ENCODE assay signal across 18 mouse cellular contexts in genomic region chr6:90319475-90320191, GRCm38 (mm10). TPM values are rescaled to one million over a fixed set of nuclear protein-coding genes. Genes with fewer than 3 reads are reported as not detected.
DNase-seq lines count a peak whose midpoint lies in the region; ATAC-seq lines count a peak whose summit lies in the region.
"Had no signal": no experiment of that assay in that cellular context is flagged by ENCODE, and none has a peak within 500 bp of the region (broad histone marks: within the 10 kb centered on the region; RNA-seq: fewer than 3 reads in every experiment).

No protein-coding gene starts in this region.

- 66% methylated on average over 7 of the region's 7 CpGs for whole genome bisulfite sequencing in heart, embryonic 12.5 days

- no peaks in the 10 kb centered on the region for H3K4me1 ChIP-seq in heart, embryonic 12.5 days (replicated peaks)
- H3K4me1 ChIP-seq: embryonic facial prominence, embryonic 12.5 days had no signal

- 0 out of 2 replicates have a peak, but pooled peaks cover 7% of the 10 kb centered on the region for H3K9me3 ChIP-seq in heart, embryonic 12.5 days (replicated peaks)
- H3K9me3 ChIP-seq: embryonic facial prominence, embryonic 12.5 days had no signal

- H3K27ac ChIP-seq in heart, embryonic 12.5 days (ENCODE audit: poor library complexity, severe bottlenecking), result no peak overlapping the region
- H3K27ac ChIP-seq: embryonic facial prominence, embryonic 12.5 days; hindbrain, embryonic 14.5 days had no signal

- DNase-seq in heart, adult 18-20 months, result peak; percentile 41 to 70
- peak; percentile 31 for DNase-seq in ovary, postnatal 14 days (ENCODE audit: low spot score)
- no peak for DNase-seq in ovary, postnatal 10 days (ENCODE audit: low spot score)
- DNase-seq in gastrocnemius, postnatal 14 days, result peak; percentile 32
- DNase-seq in urinary bladder, postnatal 36 days (ENCODE audit: low spot score in 2 of 2), result no peak
- no peak for DNase-seq in frontal cortex, postnatal 25 days (ENCODE audit: low spot score in 2 of 2)
- DNase-seq: adrenal gland, postnatal 14 days; cerebellum, adult 11-12 months; lung, postnatal 14 days; thymus, postnatal 25 days had no signal

- ATAC-seq in heart, embryonic 12.5 days (ENCODE audit: insufficient number of reproducible peaks, low FRiP score), result no peak
- ATAC-seq in megakaryocyte, adult 5-6 weeks (ENCODE audit: poor library complexity, severe bottlenecking), result peak; percentile 13; the same call in 1 of the 2 replicates

- intact Hi-C loops in gastrocnemius, postnatal 14 days (cut with DNase I; ENCODE audit: low total_unique reads), result loop anchor here (10.0 kb wide), 1 partner anchor 635 kb away; no protein-coding TSS in a partner anchor

- no peaks in the 10 kb centered on the region for H3K36me3 ChIP-seq in heart, embryonic 12.5 days
- H3K36me3 ChIP-seq: embryonic facial prominence, embryonic 12.5 days had no signal

- no peak overlapping the region for H3K9ac ChIP-seq in heart, embryonic 12.5 days
- H3K9ac ChIP-seq: embryonic facial prominence, embryonic 12.5 days; hindbrain, embryonic 14.5 days had no signal

- no peak overlapping the region for H3K4me2 ChIP-seq in heart, embryonic 12.5 days
- H3K4me2 ChIP-seq: embryonic facial prominence, embryonic 12.5 days; hindbrain, embryonic 14.5 days had no signal

- no peak overlapping the region for H3K4me3 ChIP-seq in heart, embryonic 12.5 days
- H3K4me3 ChIP-seq: embryonic facial prominence, embryonic 12.5 days had no signal

- peaks cover 13% of the 10 kb centered on the region for H3K27me3 ChIP-seq in heart, embryonic 12.5 days (replicated peaks)
- H3K27me3 ChIP-seq: Patski had no signal

RNA-seq across cellular contexts. Expression of gene Chst13, which starts 5.4 kb away (rescaled TPM):
- total RNA-seq in heart, adult 18-20 months (2021), result not detected
- polyA plus RNA-seq in heart, embryonic 12.5 days (2016; fragmentation: Nextera tagmentation; extraction: Ambion mirVana), result 0.10 TPM in 1 of 2 replicates, not detected in the other
- total RNA-seq in gastrocnemius, postnatal 14 days (2021), result under 1 TPM; 0.44 to 0.82 TPM
- 9.0 and 12.4 TPM in 2 replicates for total RNA-seq in megakaryocyte, adult 5-6 weeks (2015)
- 4.4 and 6.3 TPM in 2 replicates for total RNA-seq in megakaryocyte, adult 5-6 weeks (2017)
- polyA plus RNA-seq: hindbrain, embryonic 14.5 days; limb, embryonic 11.5 days had no signal

RNA-seq across cellular contexts. Expression of gene Uroc1, which starts 13.5 kb away (rescaled TPM):
- not detected for total RNA-seq in heart, adult 18-20 months (2021)
- polyA plus RNA-seq in heart, embryonic 12.5 days (2016; fragmentation: Nextera tagmentation; extraction: Ambion mirVana), result not detected in 2 replicates
- total RNA-seq in gastrocnemius, postnatal 14 days (2021), result not detected
- total RNA-seq in megakaryocyte, adult 5-6 weeks (2015), result not detected in 2 replicates
- not detected in 2 replicates for total RNA-seq in megakaryocyte, adult 5-6 weeks (2017)
- polyA plus RNA-seq: embryonic facial prominence, embryonic 12.5 days; frontal cortex, adult 2 months; hindbrain, embryonic 14.5 days; large intestine, adult 2 months had no signal

RNA-seq across cellular contexts. Expression of gene BC048671, which starts 18.6 kb away (rescaled TPM):
- total RNA-seq in heart, adult 18-20 months (2021), result not detected
- polyA plus RNA-seq in heart, embryonic 12.5 days (2016; fragmentation: Nextera tagmentation; extraction: Ambion mirVana), result not detected in 2 replicates
- total RNA-seq in gastrocnemius, postnatal 14 days (2021), result not detected
- not detected in 2 replicates for total RNA-seq in megakaryocyte, adult 5-6 weeks (2015)
- total RNA-seq in megakaryocyte, adult 5-6 weeks (2017), result not detected in 2 replicates
- total RNA-seq: adrenal gland, postnatal 14 days had no signal
- polyA plus RNA-seq: embryonic facial prominence, embryonic 12.5 days; frontal cortex, adult 2 months; hindbrain, embryonic 14.5 days; large intestine, adult 2 months; limb, embryonic 11.5 days; Patski had no signal

RNA-seq across cellular contexts. Expression of gene Zxdc, which starts 49.7 kb away (rescaled TPM):
- 10 to 100 TPM; 14.0 to 14.3 TPM for total RNA-seq in heart, adult 18-20 months (2021)
- polyA plus RNA-seq in heart, embryonic 12.5 days (2016; fragmentation: Nextera tagmentation; extraction: Ambion mirVana), result 9.2 and 10.0 TPM in 2 replicates
- total RNA-seq in gastrocnemius, postnatal 14 days (2021), result 10 to 100 TPM; 12.0 to 13.6 TPM
- total RNA-seq in megakaryocyte, adult 5-6 weeks (2015), result 10.2 and 11.1 TPM in 2 replicates
- total RNA-seq in megakaryocyte, adult 5-6 weeks (2017), result 9.9 and 16.1 TPM in 2 replicates

Comparison
In these comparisons a context has a peak if more than half of its experiments do, and no peak if none do; other contexts are left out.
1. DNase-seq: peak in heart, adult 18-20 months (2 of 2), ovary, postnatal 14 days (single experiment) and gastrocnemius, postnatal 14 days (single experiment); none in ovary, postnatal 10 days (single experiment), urinary bladder, postnatal 36 days (0 of 2) and frontal cortex, postnatal 25 days (0 of 2).